Mouse (Mus musculus) mouse trophoblast stem cell (cell line): ENCODE results near the gene H2-Ob.

Experiments
- in situ Hi-C, 2 experiments: fragments of 300-500 bp; cut with MseI, MboI; formaldehyde crosslinking; loops; 2 replicates in 1 of 2; 3 replicates in 1 of 2; pipeline ENCODE4 v1.15.1; 2025

The H2-Ob gene

DNA sequence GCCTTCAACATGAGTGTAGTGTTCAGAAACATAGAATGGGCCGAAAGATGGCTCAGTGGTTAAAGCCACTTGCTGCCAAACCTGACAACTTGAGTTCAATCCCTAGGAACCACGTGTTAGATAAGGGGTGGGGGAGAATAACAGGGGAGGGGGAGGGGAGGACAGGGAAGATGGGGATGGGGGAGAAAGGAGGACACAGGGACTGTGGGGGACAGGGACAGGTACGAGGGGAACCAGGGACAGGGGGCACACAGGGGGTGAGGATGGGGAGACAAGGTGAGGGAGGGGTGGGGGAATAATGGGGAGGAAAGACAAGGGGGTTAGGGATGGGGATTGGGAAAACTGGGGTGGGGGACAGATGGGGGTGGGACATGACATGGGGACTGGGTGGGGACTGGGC lies 1.7 kb downstream of the H2-Ob start:
- in situ Hi-C loops: loop anchor here in 1 of 2 experiments (5.0 kb wide), 1 partner anchor 68 kb away; no protein-coding TSS in a partner anchor

DNA sequence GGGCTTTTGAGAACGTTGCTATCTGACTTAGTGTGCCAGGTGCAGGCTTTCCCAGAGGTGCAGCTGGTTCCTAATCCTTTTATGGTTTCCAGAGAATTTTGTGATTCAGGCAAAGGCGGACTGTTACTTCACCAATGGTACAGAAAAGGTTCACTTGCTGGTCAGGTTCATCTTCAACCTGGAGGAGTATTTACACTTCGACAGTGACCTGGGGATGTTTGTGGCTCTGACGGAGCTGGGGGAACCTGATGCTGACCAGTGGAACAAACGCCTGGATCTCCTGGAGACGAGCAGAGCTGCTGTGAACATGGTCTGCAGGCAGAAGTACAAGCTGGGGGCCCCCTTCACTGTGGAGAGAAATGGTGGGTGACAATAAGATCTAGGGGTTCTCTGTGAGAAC lies 2.2 kb downstream of the H2-Ob start:
- in situ Hi-C loops: loop anchor here in 1 of 2 experiments (5.0 kb wide), 1 partner anchor 69 kb away; no protein-coding TSS in a partner anchor

DNA sequence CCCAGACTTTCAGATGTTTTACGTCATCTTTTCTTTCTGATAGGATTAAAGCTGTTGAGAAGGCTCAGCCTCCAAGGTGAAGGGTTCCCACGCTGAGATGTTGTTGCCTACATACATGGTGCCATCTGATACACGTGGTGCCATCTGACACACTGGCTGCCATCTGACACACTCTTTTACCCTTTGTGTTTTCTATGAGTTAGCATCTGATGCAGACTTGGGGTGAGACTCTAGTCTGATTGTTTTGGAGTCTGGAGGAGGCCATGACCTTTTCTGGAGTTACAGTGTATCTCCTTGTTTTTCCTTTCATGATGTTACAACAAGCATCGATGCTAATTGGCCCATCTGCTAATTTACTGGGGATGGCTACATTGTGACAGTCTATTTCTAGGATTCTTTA lies 6.0 kb downstream of the H2-Ob start:
- in situ Hi-C loops: loop anchor here (5.0 kb wide), 3 partner anchors 72 to 103 kb away; no protein-coding TSS in a partner anchor

DNA sequence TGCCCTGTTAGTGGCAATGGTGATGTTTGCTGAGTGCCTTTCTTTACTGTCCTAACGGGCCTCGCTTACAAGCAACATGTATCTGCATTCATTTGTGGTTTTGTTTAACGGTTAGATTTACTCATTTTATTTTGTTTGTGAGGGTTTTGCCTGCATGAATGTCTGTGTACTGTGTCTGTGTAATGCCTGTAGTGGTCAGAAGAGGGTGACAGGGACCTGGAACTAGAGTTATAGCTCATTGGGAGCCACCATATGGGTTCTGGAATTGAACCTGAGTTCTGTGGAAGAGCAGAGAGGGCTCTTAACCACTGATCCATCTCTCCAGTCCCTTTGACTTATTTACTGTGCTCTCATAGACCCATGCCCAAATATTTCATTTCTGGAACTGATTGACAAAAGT lies 8.3 kb downstream of the H2-Ob start:
- in situ Hi-C loops: loop anchor here (5.0 kb wide), 2 partner anchors 95 to 100 kb away; no protein-coding TSS in a partner anchor

DNA sequence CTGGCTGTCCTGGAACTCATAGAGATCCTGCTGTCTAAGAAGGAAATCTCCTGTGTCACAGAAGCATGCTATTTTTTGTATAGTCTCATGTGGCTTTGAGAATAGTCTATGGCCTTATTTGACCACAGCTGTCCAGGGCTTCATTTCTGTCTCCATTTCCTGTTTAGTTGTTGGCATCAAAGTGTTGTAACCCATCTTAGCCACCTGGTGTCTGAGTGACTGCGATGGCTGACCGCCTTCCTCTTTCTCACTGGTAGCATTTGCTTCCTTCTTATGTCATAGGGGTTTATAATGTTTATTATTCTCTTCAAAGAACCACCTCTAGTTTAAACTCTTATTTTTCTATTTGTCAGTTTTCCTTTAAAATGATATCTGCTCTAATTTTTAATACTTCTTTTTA lies 10.1 kb downstream of the H2-Ob start:
- in situ Hi-C loops: loop anchor here (5.0 kb wide), 2 partner anchors 94 to 99 kb away; no protein-coding TSS in a partner anchor

DNA sequence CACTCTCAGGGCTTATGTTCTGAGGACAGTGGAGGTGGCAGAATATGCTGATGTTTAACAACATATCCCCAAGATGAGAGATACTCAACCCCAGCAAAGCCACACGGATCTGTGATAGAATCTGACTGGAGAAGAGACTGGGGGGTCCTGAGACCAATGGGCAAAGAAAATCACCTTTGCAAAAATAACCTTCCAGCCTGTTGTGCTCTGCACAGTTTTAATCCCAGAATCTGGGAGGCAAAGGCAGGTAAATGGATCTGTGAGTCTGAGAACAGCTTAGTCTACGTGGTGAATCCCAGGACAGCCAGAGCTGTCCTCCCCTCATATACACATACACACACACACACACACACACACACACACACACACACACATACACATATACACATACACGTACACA lies 10.7 kb downstream of the H2-Ob start:
- in situ Hi-C loops: loop anchor here (5.0 kb wide), 2 partner anchors 93 to 98 kb away; no protein-coding TSS in a partner anchor

DNA sequence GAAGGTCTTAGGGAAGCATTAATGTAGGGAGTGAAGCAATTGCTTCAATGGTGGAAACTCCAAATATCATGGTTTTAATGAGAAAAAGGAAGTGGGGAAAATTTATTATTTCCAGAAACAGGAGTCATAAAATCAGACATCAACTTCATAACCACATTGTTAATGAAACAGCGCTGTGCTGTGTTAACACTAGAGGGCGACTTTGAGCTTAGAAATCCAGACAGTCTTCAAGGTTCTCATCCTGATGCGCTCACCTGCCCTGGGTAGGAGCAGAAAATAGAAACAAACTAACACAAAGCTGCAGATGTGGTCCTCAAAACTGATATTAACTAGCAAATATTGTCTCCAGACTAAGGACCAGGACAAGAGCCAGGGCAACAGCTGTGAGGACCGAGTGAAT lies 11.2 kb downstream of the H2-Ob start:
- in situ Hi-C loops: loop anchor here (5.0 kb wide), 2 partner anchors 92 to 97 kb away; no protein-coding TSS in a partner anchor

DNA sequence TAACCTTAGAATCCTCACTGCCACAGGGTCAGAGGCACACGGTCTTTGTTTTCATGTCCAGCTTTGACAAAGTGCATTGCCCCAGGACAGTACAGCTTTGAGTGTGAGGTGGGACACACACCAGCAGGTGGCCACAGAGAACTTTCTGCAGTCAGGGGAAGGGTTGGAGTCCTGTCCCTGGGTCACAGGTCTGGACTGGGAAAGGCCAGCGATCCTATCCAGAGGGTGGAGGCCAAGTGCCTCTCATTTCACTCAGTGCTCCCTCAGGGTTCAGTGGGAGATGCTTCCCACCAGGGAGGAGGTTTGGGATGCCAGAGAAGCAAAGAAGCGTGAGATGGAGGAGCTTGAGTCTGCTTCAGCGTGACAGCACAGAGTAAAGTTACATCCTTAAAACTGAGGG lies 13.0 kb downstream of the H2-Ob start:
- in situ Hi-C loops: no loop called here

DNA sequence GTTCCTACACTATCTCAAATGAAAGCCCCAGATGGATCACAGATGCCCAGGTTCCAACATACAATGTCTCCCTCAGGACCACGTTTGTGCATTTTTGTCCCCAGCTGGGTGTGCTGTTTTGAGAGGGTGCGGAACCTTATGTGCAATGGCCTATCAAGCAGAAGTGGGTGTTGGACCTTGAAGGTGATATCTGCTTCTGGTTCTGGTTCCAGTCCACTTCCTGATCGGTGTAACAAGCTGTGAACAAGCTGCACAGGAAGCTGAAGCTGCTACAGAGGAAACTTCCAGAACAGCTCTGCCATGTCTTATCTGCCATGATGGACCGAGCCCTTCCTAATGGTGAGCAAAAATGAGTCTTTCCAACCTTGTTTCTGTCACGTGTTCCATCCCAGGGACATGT lies 17.8 kb downstream of the H2-Ob start:
- in situ Hi-C loops: no loop called here

DNA sequence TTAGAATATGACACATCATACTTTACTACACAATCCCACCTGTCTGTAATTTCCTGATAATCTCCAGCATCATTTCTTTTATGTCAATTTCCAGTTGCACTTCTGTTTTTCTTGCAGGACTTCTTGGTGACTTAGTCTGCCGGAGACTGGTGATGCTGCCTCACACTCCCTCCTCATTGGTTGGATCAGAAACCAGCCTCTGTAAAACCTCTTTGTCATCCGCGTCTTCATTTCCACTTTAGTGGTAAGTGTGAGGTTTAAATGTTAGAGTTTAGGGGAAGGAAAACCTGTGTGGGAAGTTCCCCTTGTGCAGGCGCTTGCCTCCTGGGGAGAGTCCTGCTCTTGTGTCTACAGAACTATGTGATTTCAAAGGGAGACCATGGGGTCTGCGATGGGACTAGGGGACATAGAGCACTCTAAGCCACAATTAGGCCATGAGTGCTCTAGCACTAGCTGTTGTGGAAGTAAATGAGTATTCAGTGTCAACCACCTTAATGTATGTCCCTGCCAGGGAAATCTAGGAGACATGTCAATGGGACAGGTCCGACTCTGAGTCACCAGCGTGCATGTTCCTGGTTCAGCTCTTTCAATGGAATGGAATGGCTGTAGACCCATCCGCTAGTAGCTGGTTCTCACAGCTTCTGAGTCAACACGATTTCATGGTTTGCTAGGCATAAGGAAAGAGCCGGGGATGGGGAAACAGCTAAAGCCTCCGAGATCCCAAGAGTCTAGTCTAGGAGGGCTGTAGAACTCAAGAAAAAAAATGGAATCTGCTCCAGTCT lies 19.1 kb downstream of the H2-Ob start, which contains the start of gene H2-Ab1:
Gene H2-Ab1, plus strand, starts transcription at position 96 of the 782 bp plus-strand sequence.
- in situ Hi-C loops: no loop called here

DNA sequence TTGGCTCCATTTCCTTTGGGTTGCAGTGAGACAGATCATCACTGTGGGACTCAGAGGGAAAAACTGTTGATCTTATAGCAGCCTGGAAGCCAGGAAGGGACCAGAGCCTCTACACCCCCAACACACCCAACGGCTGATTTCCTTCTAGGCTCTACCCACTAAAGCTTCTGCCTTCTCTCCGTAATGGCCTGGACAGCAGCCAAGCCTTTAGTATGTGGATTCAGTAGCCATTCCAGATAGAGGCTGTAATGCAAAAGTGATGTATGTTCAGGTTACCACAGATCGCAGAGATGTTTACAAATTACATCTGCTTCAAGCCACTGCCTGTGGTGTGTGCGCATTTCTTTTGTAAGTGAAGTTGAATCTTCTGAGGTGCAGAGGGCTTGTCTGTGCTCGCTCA lies 21.8 kb downstream of the H2-Ob start:
- in situ Hi-C loops: no loop called here

DNA sequence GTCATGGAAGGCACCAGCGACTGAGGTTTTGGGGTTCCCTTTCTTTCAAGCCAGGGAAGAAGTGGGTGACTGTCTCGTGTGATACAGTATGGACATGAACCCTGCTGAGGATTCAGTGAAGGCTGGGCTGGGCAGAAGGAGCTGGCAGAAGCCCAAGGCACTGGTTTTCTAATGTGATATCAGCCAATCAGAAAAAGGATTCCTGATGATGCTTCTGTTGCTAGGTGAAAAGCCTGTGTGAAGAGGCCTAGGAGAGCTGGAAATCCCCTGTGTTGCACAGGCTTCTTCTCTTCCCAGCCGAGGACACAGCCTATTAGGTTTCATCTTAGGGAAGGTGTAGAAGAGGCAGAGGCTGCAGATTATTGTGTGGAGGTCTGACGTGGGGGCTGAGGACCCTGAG lies 22.8 kb downstream of the H2-Ob start:
- in situ Hi-C loops: no loop called here

DNA sequence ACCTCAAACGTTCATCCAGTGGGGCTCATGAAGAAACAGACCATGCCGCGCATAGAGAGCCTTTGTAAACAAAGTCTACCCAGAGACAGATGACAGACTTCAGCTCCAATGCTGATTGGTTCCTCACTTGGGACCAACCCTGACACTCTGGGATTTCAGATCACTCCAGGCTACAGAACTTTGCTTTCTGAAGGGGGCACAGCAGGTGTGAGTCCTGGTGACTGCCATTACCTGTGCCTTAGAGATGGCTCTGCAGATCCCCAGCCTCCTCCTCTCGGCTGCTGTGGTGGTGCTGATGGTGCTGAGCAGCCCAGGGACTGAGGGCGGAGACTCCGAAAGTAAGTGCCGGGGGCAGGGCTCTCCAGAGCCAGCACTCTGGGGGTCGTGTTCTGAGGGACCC lies 24.4 kb downstream of the H2-Ob start:
- in situ Hi-C loops: no loop called here

DNA sequence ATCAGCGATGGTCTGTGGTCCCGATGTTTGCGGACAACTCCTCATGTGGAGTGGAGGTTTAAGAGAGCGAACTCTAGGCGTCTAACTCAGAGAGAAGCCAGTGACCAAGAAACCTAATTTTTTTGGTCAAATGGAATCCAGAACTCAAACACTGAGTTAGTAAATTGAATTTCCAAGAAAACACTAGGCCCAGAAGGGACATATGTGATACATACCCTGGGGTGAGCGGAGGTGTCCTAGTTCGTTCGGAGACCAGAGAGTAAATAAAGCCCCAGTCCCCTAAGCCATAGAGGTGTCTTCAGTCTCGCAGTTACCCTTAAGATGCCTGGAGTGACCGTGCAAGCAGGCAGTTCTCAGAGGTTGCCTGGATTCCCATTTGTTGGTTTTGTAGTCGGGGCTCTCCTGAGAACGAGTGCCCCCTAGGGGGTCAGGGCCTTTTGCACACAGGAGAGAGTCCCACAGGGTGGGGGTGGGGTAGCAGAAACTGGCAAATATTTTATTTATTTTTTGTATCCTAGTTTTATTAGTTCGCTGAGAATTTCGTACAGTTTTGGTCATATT lies 25.2 kb downstream of the H2-Ob start:
- in situ Hi-C loops: no loop called here

DNA sequence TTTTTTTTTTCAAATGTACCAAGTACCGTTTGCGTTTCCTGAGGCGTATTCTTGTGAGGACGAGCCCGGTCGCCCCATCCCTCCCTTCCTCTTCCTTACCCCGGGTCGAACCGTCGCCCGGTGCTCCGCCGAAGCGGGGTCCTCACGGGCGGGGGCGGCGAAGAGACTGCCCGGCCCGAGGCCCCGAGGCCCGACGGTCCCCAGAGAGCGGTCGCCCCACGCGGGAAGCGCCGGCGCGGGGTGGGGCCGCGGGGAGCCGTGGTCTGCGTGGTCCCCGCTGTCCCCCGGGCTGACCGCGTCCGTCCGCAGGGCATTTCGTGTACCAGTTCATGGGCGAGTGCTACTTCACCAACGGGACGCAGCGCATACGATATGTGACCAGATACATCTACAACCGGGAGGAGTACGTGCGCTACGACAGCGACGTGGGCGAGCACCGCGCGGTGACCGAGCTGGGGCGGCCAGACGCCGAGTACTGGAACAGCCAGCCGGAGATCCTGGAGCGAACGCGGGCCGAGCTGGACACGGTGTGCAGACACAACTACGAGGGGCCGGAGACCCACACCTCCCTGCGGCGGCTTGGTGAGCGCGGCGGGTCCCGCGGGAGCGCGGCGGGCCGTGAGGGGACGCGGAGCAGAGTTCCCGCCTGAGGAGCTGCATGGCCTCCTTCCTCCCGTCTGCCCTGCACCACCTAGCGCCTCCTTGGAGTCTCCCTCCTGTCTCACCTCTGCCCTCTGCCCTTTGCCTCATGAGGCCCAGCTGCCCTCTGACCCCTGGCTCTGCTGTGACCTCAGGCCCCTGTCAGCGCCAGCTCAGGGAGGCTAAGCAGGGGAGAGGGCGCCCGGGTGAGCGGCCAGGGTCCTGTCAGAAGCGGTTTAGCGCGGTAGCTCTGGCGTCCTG lies 26.0 kb downstream of the H2-Ob start:
- in situ Hi-C loops: no loop called here

DNA sequence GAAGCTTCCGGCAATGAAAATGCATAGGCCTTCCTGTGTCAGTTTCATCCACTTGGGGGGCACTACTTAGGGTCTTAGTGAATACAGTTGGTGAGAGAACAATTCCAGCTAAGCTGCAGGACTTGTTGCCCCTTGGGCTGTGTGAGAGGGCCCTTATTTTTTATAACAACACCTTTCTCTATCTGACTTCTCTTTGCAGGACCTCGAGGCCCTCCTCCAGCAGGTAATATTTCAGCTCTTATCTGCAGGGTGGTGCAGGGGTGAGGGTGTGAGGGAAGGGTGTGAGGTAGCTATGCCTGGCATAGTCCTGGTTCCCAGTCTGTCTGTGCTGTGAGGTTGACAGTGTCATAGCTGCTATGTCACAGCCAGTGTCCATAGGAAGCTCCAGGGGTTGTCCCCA lies 29.6 kb downstream of the H2-Ob start:
- in situ Hi-C loops: no loop called here

DNA sequence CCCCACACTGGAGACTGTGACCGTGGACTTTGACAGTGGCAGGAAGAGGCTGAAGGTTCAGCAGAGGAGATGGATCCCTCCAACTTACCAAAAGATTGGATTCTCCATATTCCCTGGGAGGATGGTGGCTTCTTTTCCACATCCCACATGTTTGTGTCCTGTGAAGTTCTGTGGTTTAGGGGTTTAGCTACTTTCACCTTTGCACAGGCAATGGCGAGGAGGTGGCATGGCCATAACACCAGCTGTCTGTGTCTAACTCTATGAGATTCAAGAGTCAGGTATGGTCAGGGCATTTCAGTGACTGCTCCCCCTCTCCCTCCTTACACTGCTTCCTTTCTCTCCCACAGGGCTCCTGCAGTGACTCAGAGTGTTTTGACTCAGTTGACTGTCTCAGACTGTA lies 30.0 kb downstream of the H2-Ob start:
- in situ Hi-C loops: no loop called here

DNA sequence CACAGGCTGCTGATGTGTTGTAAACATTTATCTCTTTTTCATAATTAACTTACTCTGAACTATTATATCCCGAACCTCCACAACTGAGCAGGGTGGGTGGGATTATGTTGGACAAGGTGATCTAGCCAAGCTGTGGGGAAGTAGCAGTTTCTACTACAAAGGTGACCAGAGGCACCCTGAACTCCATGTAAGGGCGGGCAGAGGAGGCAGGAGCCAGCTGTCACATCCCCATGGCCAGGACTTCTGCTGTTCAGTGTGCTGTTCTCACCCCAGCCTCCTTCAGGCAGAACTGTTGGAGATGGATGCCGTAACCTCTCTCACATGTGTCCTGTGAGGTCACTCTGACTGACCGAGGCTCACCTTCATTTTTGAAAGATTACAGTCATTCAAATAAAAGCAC lies 31.1 kb downstream of the H2-Ob start:
- in situ Hi-C loops: no loop called here

DNA sequence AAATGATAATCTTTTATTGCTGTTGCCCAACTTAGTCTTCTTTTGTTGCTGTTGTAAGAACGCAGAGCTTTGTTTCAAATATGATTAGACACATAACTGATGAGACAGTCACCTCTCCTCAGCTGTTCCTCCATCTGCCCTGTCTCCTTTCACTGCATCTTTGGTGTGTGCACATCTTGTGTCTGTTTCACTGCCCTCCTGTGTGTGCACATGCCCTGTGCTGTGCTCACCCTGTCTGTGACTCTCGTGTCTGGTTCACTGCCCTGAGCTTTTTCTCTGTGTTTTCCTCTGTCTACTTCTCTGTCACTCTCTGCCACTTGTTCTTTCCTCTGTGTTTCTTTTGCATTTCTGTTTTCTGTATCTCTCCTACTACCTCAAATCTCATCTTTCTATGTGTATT lies 31.5 kb downstream of the H2-Ob start:
- in situ Hi-C loops: no loop called here

DNA sequence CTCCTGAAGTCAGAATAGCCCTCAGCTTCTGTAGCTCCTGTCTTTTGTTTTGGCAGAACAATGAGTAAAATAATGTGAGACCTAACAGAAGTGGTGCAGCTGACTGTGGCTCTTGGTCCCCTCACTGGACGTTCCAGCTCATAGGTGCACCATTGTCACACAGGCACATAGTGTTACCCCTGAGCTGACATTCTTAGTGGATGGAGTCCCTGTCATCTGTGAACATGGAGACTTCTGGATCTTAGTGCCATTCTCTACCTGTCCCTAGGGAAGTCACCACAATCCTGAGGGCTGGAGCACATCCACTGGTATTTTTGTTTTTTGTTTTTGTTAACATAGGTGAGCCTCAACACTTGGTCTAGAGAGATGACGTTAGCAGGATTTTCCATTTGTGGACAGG lies 32.2 kb downstream of the H2-Ob start:
- in situ Hi-C loops: no loop called here

DNA sequence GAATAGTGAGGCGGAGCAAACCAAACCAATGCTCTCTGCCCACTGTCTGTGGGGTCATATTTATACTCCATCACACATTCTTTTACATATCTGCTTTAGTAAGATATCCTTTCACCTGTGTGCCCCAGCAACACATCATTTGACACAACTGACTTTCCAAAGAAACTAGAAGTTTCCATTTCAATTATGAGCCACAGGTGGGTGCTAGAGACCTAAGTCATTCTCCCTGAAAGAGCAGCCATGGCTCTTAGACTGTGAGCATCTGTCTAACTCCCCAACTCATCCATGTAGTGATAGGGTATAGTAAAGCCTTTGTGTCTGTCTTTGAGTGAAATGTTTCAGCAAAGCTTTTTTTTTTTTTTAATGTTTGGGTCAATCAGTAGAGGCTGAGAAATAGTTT lies 33.4 kb downstream of the H2-Ob start:
- in situ Hi-C loops: no loop called here

DNA sequence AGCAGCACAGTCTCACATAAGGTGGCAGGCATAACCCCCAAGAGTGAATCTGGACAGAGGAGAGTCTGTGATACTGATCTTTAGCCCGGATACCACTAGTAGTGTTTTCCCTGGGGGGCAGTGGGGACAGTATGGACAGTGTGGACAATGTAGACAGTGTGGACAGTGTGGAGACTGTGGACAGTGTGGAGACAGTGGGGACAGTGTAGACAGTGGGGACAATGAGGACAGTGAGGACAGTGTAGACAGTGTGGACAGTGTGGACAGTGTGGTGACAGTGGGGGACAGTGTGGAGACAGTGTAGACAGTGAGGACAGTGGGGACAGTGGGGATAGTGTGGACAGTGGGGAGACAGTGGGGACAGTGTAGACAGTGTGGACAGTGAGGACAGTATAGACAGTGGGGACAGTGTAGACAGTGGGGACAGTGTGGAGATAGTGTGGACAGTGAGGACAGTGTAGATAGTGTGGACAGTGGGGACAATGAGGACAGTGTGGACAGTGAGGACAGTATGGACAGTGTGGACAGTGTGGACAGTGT lies 41.9 kb downstream of the H2-Ob start:
- in situ Hi-C loops: no loop called here
